Comparison of ENCODE assay signal across 13 mouse cellular contexts in genomic region chr19:29894381-29894780, GRCm38 (mm10). TPM values are rescaled to one million over a fixed set of nuclear protein-coding genes. Genes with fewer than 3 reads are reported as not detected.
"Had no signal": no experiment of that assay in that cellular context is flagged by ENCODE, and none has a peak within 500 bp of the region (broad histone marks: within the 10 kb centered on the region; RNA-seq: fewer than 3 reads in every experiment).

No protein-coding gene starts in this region.

- H3K27me3 ChIP-seq: limb, embryonic 13.5 days; midbrain, embryonic 12.5 days; neural tube, embryonic 13.5 days had no signal

- DNase-seq: kidney, adult 8-10 months; kidney, postnatal 36 days; layer of hippocampus, adult 9-11 months; layer of hippocampus, postnatal 36 days; left cerebral cortex, postnatal 4 days; lung, adult 18-20 months; right cerebral cortex, postnatal 14 days; thymus, postnatal 14 days had no signal

- H3K27ac ChIP-seq: limb, embryonic 13.5 days; liver, embryonic 14.5 days; midbrain, embryonic 12.5 days; neural tube, embryonic 13.5 days had no signal

- H3K9me3 ChIP-seq: neural tube, embryonic 13.5 days had no signal

- H3K4me2 ChIP-seq: limb, embryonic 13.5 days; midbrain, embryonic 12.5 days; neural tube, embryonic 13.5 days had no signal

- H3K9ac ChIP-seq: limb, embryonic 13.5 days; liver, embryonic 14.5 days; midbrain, embryonic 12.5 days; neural tube, embryonic 13.5 days had no signal

- H3K4me1 ChIP-seq: limb, embryonic 13.5 days; midbrain, embryonic 12.5 days; neural tube, embryonic 13.5 days had no signal

- H3K36me3 ChIP-seq: limb, embryonic 13.5 days; midbrain, embryonic 12.5 days; neural tube, embryonic 13.5 days had no signal

- H3K4me3 ChIP-seq: limb, embryonic 13.5 days; midbrain, embryonic 12.5 days; neural tube, embryonic 13.5 days had no signal

RNA-seq across cellular contexts. Expression of gene Il33, which starts 30.5 kb away (rescaled TPM):
- total RNA-seq: megakaryocyte-erythroid progenitor cell, adult 5-6 weeks had no signal
